Mouse (Mus musculus): Measurements from ENCODE around the gene Rbm3.

The Rbm3 gene

GRCm38 (mm10) chrX:8145153-8145991 is at the start of gene Rbm3:
Gene Rbm3 (minus strand): TSS chrX:8145880.
- in situ Hi-C loops (cut with MboI): loop anchor here (25.0 kb wide), 1 partner anchor 258 kb away; the partner anchor contains the start of genes Pim2, Pqbp1, Slc35a2 and Timm17b

- in situ Hi-C loops (cut with MboI): no loop called here
These were observed 47.7 kb upstream of the Rbm3 start, which contains the start of gene Ebp for GRCm38 (mm10) chrX:8193419-8193723. Gene Ebp (minus strand): TSS chrX:8193512.

GRCm38 (mm10) chrX:8192640-8193418 is 47.1 kb upstream of the Rbm3 start:
- in situ Hi-C loops (cut with MboI): no loop called here

- in situ Hi-C loops (cut with MboI): no loop called here
These were observed 46.5 kb upstream of the Rbm3 start for GRCm38 (mm10) chrX:8192126-8192639.

- in situ Hi-C loops (cut with MboI): no loop called here
These were observed 37.3 kb upstream of the Rbm3 start for GRCm38 (mm10) chrX:8182871-8183540.

GRCm38 (mm10) chrX:8179646-8180045 is 34.0 kb upstream of the Rbm3 start:
- in situ Hi-C loops (cut with MboI): no loop called here

- in situ Hi-C loops (cut with MboI): no loop called here
These were observed 33.2 kb upstream of the Rbm3 start for GRCm38 (mm10) chrX:8178871-8179270.

GRCm38 (mm10) chrX:8175504-8176385 is 30.1 kb upstream of the Rbm3 start, which contains the start of gene Tbc1d25:
Gene Tbc1d25 (minus strand): TSS chrX:8176181.
- in situ Hi-C loops (cut with MboI): no loop called here

- in situ Hi-C loops (cut with MboI): no loop called here
These were observed 29.5 kb upstream of the Rbm3 start for GRCm38 (mm10) chrX:8175169-8175503.

GRCm38 (mm10) chrX:8167716-8168647 is 22.3 kb upstream of the Rbm3 start:
- in situ Hi-C loops (cut with MboI): no loop called here

- in situ Hi-C loops (cut with MboI): no loop called here
These were observed 18.8 kb upstream of the Rbm3 start for GRCm38 (mm10) chrX:8164471-8164870.

- in situ Hi-C loops (cut with MboI): no loop called here
These were observed 17.4 kb upstream of the Rbm3 start for GRCm38 (mm10) chrX:8163076-8163475.

GRCm38 (mm10) chrX:8143750-8144149 is 1.9 kb downstream of the Rbm3 start:
- in situ Hi-C loops (cut with MboI): loop anchor here (25.0 kb wide), 1 partner anchor 256 kb away; the partner anchor contains the start of genes Pim2, Pqbp1, Slc35a2 and Timm17b

GRCm38 (mm10) chrX:8142948-8143347 is 2.7 kb downstream of the Rbm3 start:
- in situ Hi-C loops (cut with MboI): loop anchor here (25.0 kb wide), 1 partner anchor 256 kb away; the partner anchor contains the start of genes Pim2, Pqbp1, Slc35a2 and Timm17b

GRCm38 (mm10) chrX:8141058-8141457 is 4.6 kb downstream of the Rbm3 start:
- in situ Hi-C loops (cut with MboI): loop anchor here (25.0 kb wide), 1 partner anchor 254 kb away; the partner anchor contains the start of genes Pim2, Pqbp1, Slc35a2 and Timm17b

- in situ Hi-C loops (cut with MboI): loop anchor here (25.0 kb wide), 1 partner anchor 253 kb away; the partner anchor contains the start of genes Pim2, Pqbp1, Slc35a2 and Timm17b
These were observed 5.2 kb downstream of the Rbm3 start for GRCm38 (mm10) chrX:8140446-8140845.

- in situ Hi-C loops (cut with MboI): loop anchor here (25.0 kb wide), 1 partner anchor 252 kb away; the partner anchor contains the start of genes Pim2, Pqbp1, Slc35a2 and Timm17b
These were observed 6.2 kb downstream of the Rbm3 start for GRCm38 (mm10) chrX:8139480-8139879.

- in situ Hi-C loops (cut with MboI): loop anchor here (25.0 kb wide), 1 partner anchor 249 kb away; the partner anchor contains the start of genes Pim2, Pqbp1, Slc35a2 and Timm17b
These were observed 9.8 kb downstream of the Rbm3 start for GRCm38 (mm10) chrX:8135886-8136285.

Measured in mature B cell (primary cell).